Mouse (Mus musculus) ES-Bruce4 (cell line): ENCODE measurements around the gene Dab2ip.

Experiments
- CTCF ChIP-seq: IDR thresholded peaks from one replicate; pipeline ENCODE4 v1.8.1; 2011; ENCODE audit warnings: low read depth, low read length
- EP300 ChIP-seq: IDR thresholded peaks from 2 replicates; pipeline ENCODE4 v1.6.1; 2011; ENCODE audit warnings: low read depth, low read length; ENCODE audit not compliant: insufficient read depth

- TF ChIP-seq CTCF = no peak
- no peak for TF ChIP-seq EP300
Observed at GRCm38 (mm10) chr2:35557911-35558825, at the start of gene Dab2ip.
